Mouse (Mus musculus): ENCODE data around the gene Gm17324.

Gene Gm17324

GRCm38 (mm10) chr9:78465725-78466124 is 17.1 kb upstream of the Gm17324 start:
- no peak for DNase-seq (ENCODE audit: low spot score)

GRCm38 (mm10) chr9:78463337-78463736 is 14.8 kb upstream of the Gm17324 start:
- no peak for DNase-seq (ENCODE audit: low spot score)

GRCm38 (mm10) chr9:78457026-78457425 is 8.4 kb upstream of the Gm17324 start:
- DNase-seq (ENCODE audit: low spot score), result no peak

- no peak for DNase-seq (ENCODE audit: low spot score)
Measured at GRCm38 (mm10) chr9:78451382-78451781, 2.8 kb upstream of the Gm17324 start.

GRCm38 (mm10) chr9:78450404-78450803 is 1.8 kb upstream of the Gm17324 start:
- DNase-seq (ENCODE audit: low spot score), result no peak

GRCm38 (mm10) chr9:78447606-78447972 is 997 bp downstream of the Gm17324 start:
- no peak for DNase-seq (ENCODE audit: low spot score)

GRCm38 (mm10) chr9:78442579-78443392 is 5.8 kb downstream of the Gm17324 start, which contains the start of gene Cgas:
Cgas (minus strand) TSS chr9:78443237.
- peak; percentile 69 for DNase-seq (ENCODE audit: low spot score)

- no peak for DNase-seq (ENCODE audit: low spot score)
Measured at GRCm38 (mm10) chr9:78442237-78442578, 6.4 kb downstream of the Gm17324 start.

- no peak for DNase-seq (ENCODE audit: low spot score)
Measured at GRCm38 (mm10) chr9:78439426-78439825, 9.2 kb downstream of the Gm17324 start.

GRCm38 (mm10) chr9:78432471-78432870 is 16.1 kb downstream of the Gm17324 start:
- no peak for DNase-seq (ENCODE audit: low spot score)

- DNase-seq (ENCODE audit: low spot score), result no peak
Measured at GRCm38 (mm10) chr9:78430486-78430885, 18.1 kb downstream of the Gm17324 start.

GRCm38 (mm10) chr9:78429551-78429950 is 19.0 kb downstream of the Gm17324 start:
- no peak for DNase-seq (ENCODE audit: low spot score)

GRCm38 (mm10) chr9:78428870-78429432 is 19.6 kb downstream of the Gm17324 start:
- DNase-seq (ENCODE audit: low spot score), result no peak

- DNase-seq (ENCODE audit: low spot score), result no peak
Measured at GRCm38 (mm10) chr9:78428185-78428584, 20.4 kb downstream of the Gm17324 start.

GRCm38 (mm10) chr9:78427362-78427781 is 21.2 kb downstream of the Gm17324 start:
- no peak for DNase-seq (ENCODE audit: low spot score)

- DNase-seq (ENCODE audit: low spot score), result no peak
Measured at GRCm38 (mm10) chr9:78401596-78401995, 47.0 kb downstream of the Gm17324 start.

GRCm38 (mm10) chr9:78400570-78400969 is 48.0 kb downstream of the Gm17324 start:
- DNase-seq (ENCODE audit: low spot score), result no peak

All from testis, postnatal 10 days (tissue).